Mouse (Mus musculus) thymus, adult 2 months (tissue): ENCODE measurements at regions not wholly inside any gene's neighbourhood (a gene's known extent, or its start where the extent isn't known, plus 50 kb on each side); places are given as distances from the start of the nearest gene placed in this dataset.

ENCODE experiments used
- DNase-seq: peaks from one replicate; pipeline ENCODE4 v3.0.0; 2021
- H3K27ac ChIP-seq: fragments of 200-500 bp; 2 replicates; pipeline ENCODE4 v1.5.1; 2012; ENCODE audit warnings: low read length, control low read depth; ENCODE audit not compliant: control insufficient read depth, insufficient read depth
- H3K27me3 ChIP-seq: fragments of 200-500 bp; 2 replicates; pipeline ENCODE4 v1.6.1; 2012; ENCODE audit warnings: mild to moderate bottlenecking, low read length, moderate library complexity, mixed read lengths; ENCODE audit not compliant: control insufficient read depth, insufficient read depth
- H3K36me3 ChIP-seq: fragments of 200-500 bp; 2 replicates; pipeline ENCODE4 v1.6.1; 2012; ENCODE audit warnings: mild to moderate bottlenecking, low read length, moderate library complexity; ENCODE audit not compliant: control insufficient read depth, insufficient read depth
- H3K4me1 ChIP-seq: fragments of 200-500 bp; replicated peaks from 2 replicates; pipeline ENCODE4 v1.6.1; 2012; ENCODE audit warnings: low read length; ENCODE audit not compliant: control insufficient read depth, insufficient read depth
- H3K4me3 ChIP-seq: fragments of 200-500 bp; 2 replicates; pipeline ENCODE4 v1.5.1; 2012; ENCODE audit warnings: mild to moderate bottlenecking, low read length, control low read depth, moderate library complexity; ENCODE audit not compliant: control insufficient read depth, insufficient read depth
- CTCF ChIP-seq: fragments of 200-500 bp; IDR thresholded peaks from 2 replicates; pipeline ENCODE4 v1.5.1; 2012; ENCODE audit warnings: mild to moderate bottlenecking, control low read depth, low read length, moderate library complexity, borderline replicate concordance; ENCODE audit not compliant: control insufficient read depth, poor library complexity, insufficient read depth; ENCODE audit errors: extremely low read depth
- POLR2A ChIP-seq: fragments of 200-500 bp; IDR thresholded peaks from 2 replicates; pipeline ENCODE4 v1.6.1; 2012; ENCODE audit warnings: mild to moderate bottlenecking, low read length, control low read depth, moderate library complexity; ENCODE audit not compliant: control insufficient read depth, poor library complexity, insufficient read depth; ENCODE audit errors: extremely low read depth
- WGBS: fragments of 180-500 bp; shearing (Covaris S2); methylation state at CpG from one replicate; pipeline ENCODE4 v1.1.7; 2018; 5-methylcytosine and 5-hydroxymethylcytosine counted together

- no peak for DNase-seq
- Histone ChIP-seq H3K4me1 (no peaks in the 10 kb centered on the region), H3K36me3 (no peaks in the 10 kb centered on the region), H3K27me3 (no peaks in the 10 kb centered on the region), H3K27ac (no peak overlapping the region), H3K4me3 (no peak overlapping the region)
- TF ChIP-seq POLR2A = no peak
- no peak for TF ChIP-seq CTCF
- 88% methylated on average over 1 of the region's 1 CpGs for WGBS
Measured at GRCm38 (mm10) chr14:24760926-24761325, 274.0 kb downstream of the Rps24 start.

- no peaks in the 10 kb centered on the region for H3K27me3 ChIP-seq
- TF ChIP-seq POLR2A = no peak
- H3K27ac ChIP-seq = no peak overlapping the region
- no peak overlapping the region for H3K4me3 ChIP-seq
- no peaks in the 10 kb centered on the region for H3K4me1 ChIP-seq
- WGBS = 48% methylated on average over 7 of the region's 7 CpGs
- H3K36me3 ChIP-seq = no peaks in the 10 kb centered on the region
- no peak for DNase-seq
Measured at GRCm38 (mm10) chr14:24762468-24763274, 275.7 kb downstream of the Rps24 start.

GRCm38 (mm10) chr14:24763275-24763812, 276.4 kb downstream of the Rps24 start:
- no peak for TF ChIP-seq POLR2A
- no peaks in the 10 kb centered on the region for H3K27me3 ChIP-seq
- H3K36me3 ChIP-seq = no peaks in the 10 kb centered on the region
- H3K4me1 ChIP-seq = no peaks in the 10 kb centered on the region
- 76% methylated on average over 9 of the region's 9 CpGs for WGBS
- H3K27ac ChIP-seq = no peak overlapping the region
- H3K4me3 ChIP-seq = no peak overlapping the region
- DNase-seq = no peak

GRCm38 (mm10) chr14:24763845-24764244, 276.9 kb downstream of the Rps24 start:
- Histone ChIP-seq H3K4me1 (no peaks in the 10 kb centered on the region), H3K4me3 (no peak overlapping the region), H3K27me3 (no peaks in the 10 kb centered on the region), H3K27ac (no peak overlapping the region), H3K36me3 (no peaks in the 10 kb centered on the region)
- no peak for DNase-seq
- 69% methylated on average over 7 of the region's 7 CpGs for WGBS
- TF ChIP-seq POLR2A (no peak), CTCF (no peak)

- no peaks in the 10 kb centered on the region for H3K27me3 ChIP-seq
- H3K27ac ChIP-seq = no peak overlapping the region
- no peaks in the 10 kb centered on the region for H3K36me3 ChIP-seq
- no peak for DNase-seq
- TF ChIP-seq CTCF (no peak), POLR2A (no peak)
- no peaks in the 10 kb centered on the region for H3K4me1 ChIP-seq
- H3K4me3 ChIP-seq = no peak overlapping the region
- 76% methylated on average over 3 of the region's 3 CpGs for WGBS
Measured at GRCm38 (mm10) chr14:24766260-24766659, 279.3 kb downstream of the Rps24 start.

- TF ChIP-seq POLR2A = no peak
- TF ChIP-seq CTCF = no peak
- no peaks in the 10 kb centered on the region for H3K4me1 ChIP-seq
- no peak overlapping the region for H3K4me3 ChIP-seq
- no peak for DNase-seq
- H3K27ac ChIP-seq = no peak overlapping the region
- 79% methylated on average over 2 of the region's 2 CpGs for WGBS
- no peaks in the 10 kb centered on the region for H3K36me3 ChIP-seq
- no peaks in the 10 kb centered on the region for H3K27me3 ChIP-seq
Measured at GRCm38 (mm10) chr14:24766690-24767089, 279.8 kb downstream of the Rps24 start.

- no peak for TF ChIP-seq POLR2A
- no peak for TF ChIP-seq CTCF
- 93% methylated on average over 5 of the region's 5 CpGs for WGBS
- DNase-seq = no peak
- Histone ChIP-seq H3K4me3 (no peak overlapping the region), H3K36me3 (no peaks in the 10 kb centered on the region), H3K27ac (no peak overlapping the region), H3K4me1 (no peaks in the 10 kb centered on the region), H3K27me3 (no peaks in the 10 kb centered on the region)
Measured at GRCm38 (mm10) chr14:24767316-24767715, 280.4 kb downstream of the Rps24 start.
